Mouse (Mus musculus): ENCODE results near the gene Lgals12. TPM values are rescaled to one million over a fixed set of nuclear protein-coding genes. Genes with fewer than 3 reads are reported as not detected.

The Lgals12 gene
- polyA plus RNA-seq, 1 experiment from 2014 or later, result 2.1 TPM

GRCm38 (mm10) chr19:7611942-7612757 is 5.2 kb upstream of the Lgals12 start, which contains the start of gene Hrasls5:
Hrasls5 (plus strand) TSS chr19:7612541.
- WGBS, result 2% methylated on average over 46 of the region's 54 CpGs
- H3K27me3 ChIP-seq (replicated peaks; ENCODE audit: control insufficient read depth, insufficient read depth, low read length), result no peaks in the 10 kb centered on the region
- H3K4me2 ChIP-seq (ENCODE audit: low read depth, low read length), result peak within 1 kb of the TSS; percentile 93
- H3K36me3 ChIP-seq (ENCODE audit: control insufficient read depth, insufficient read depth, low read length), result no peaks in the 10 kb centered on the region
- peak; percentile 35; the same call in 1 of the 2 replicates for ATAC-seq (ENCODE audit: low read depth)
- peaks cover 3% of the 10 kb centered on the region; the same call in 1 of the 2 replicates for H3K4me1 ChIP-seq (ENCODE audit: control insufficient read depth, insufficient read depth, low read length)
- peak within 1 kb of the TSS; percentile 64 for H3K9ac ChIP-seq (ENCODE audit: low read depth, low read length)
- H3K9me3 ChIP-seq (ENCODE audit: control insufficient read depth, low read length), result no peaks in the 10 kb centered on the region
- no peak within 1 kb of the TSS for H3K27ac ChIP-seq (replicated peaks; ENCODE audit: low read depth, low read length)
- peak within 1 kb of the TSS; percentile 48 for H3K4me3 ChIP-seq (ENCODE audit: low read depth, low read length)
- DNase-seq (ENCODE audit: low spot score), result peak; percentile 53

GRCm38 (mm10) chr19:7607690-7608201 is 753 bp upstream of the Lgals12 start:
- Histone ChIP-seq H3K9ac (ENCODE audit: low read depth, low read length) (no peak overlapping the region), H3K27me3 (replicated peaks; ENCODE audit: control insufficient read depth, insufficient read depth, low read length) (no peaks in the 10 kb centered on the region), H3K4me1 (ENCODE audit: control insufficient read depth, insufficient read depth, low read length) (peaks cover 12% of the 10 kb centered on the region), H3K4me2 (ENCODE audit: low read depth, low read length) (no peak overlapping the region), H3K9me3 (ENCODE audit: control insufficient read depth, low read length) (no peaks in the 10 kb centered on the region), H3K27ac (replicated peaks; ENCODE audit: low read depth, low read length) (peak overlapping the region; percentile 28; the same call in 1 of the 2 replicates), H3K4me3 (ENCODE audit: low read depth, low read length) (no peak overlapping the region), H3K36me3 (ENCODE audit: control insufficient read depth, insufficient read depth, low read length) (no peaks in the 10 kb centered on the region)
- peak; percentile 72 for DNase-seq (ENCODE audit: low spot score)
- 69% methylated on average over 7 of the region's 7 CpGs for WGBS
- peak; percentile 51; the same call in 1 of the 2 replicates for ATAC-seq (ENCODE audit: low read depth)

GRCm38 (mm10) chr19:7605930-7606783 is 836 bp downstream of the Lgals12 start:
- Histone ChIP-seq H3K9me3 (ENCODE audit: control insufficient read depth, low read length) (no peaks in the 10 kb centered on the region), H3K4me3 (ENCODE audit: low read depth, low read length) (peak overlapping the region; percentile 23), H3K36me3 (ENCODE audit: control insufficient read depth, insufficient read depth, low read length) (no peaks in the 10 kb centered on the region), H3K27ac (replicated peaks; ENCODE audit: low read depth, low read length) (peak overlapping the region; percentile 34; the same call in 1 of the 2 replicates), H3K4me1 (ENCODE audit: control insufficient read depth, insufficient read depth, low read length) (peaks cover 9% of the 10 kb centered on the region; the same call in 1 of the 2 replicates), H3K9ac (ENCODE audit: low read depth, low read length) (peak overlapping the region; percentile 35; the same call in 1 of the 2 replicates), H3K27me3 (replicated peaks; ENCODE audit: control insufficient read depth, insufficient read depth, low read length) (no peaks in the 10 kb centered on the region), H3K4me2 (ENCODE audit: low read depth, low read length) (peak overlapping the region; percentile 60)
- DNase-seq (ENCODE audit: low spot score) (peak; percentile 92), ATAC-seq (ENCODE audit: low read depth) (peak; percentile 82)
- WGBS, result 4% methylated on average over 15 of the region's 15 CpGs

GRCm38 (mm10) chr19:7605013-7605412 is 2.0 kb downstream of the Lgals12 start:
- Histone ChIP-seq H3K4me2 (ENCODE audit: low read depth, low read length) (no peak overlapping the region), H3K36me3 (ENCODE audit: control insufficient read depth, insufficient read depth, low read length) (no peaks in the 10 kb centered on the region), H3K4me1 (ENCODE audit: control insufficient read depth, insufficient read depth, low read length) (peaks cover 9% of the 10 kb centered on the region; the same call in 1 of the 2 replicates), H3K4me3 (ENCODE audit: low read depth, low read length) (no peak overlapping the region), H3K27ac (replicated peaks; ENCODE audit: low read depth, low read length) (no peak overlapping the region), H3K9ac (ENCODE audit: low read depth, low read length) (no peak overlapping the region), H3K9me3 (ENCODE audit: control insufficient read depth, low read length) (no peaks in the 10 kb centered on the region), H3K27me3 (replicated peaks; ENCODE audit: control insufficient read depth, insufficient read depth, low read length) (no peaks in the 10 kb centered on the region)
- ATAC-seq (ENCODE audit: low read depth) (no peak), DNase-seq (ENCODE audit: low spot score) (no peak)

GRCm38 (mm10) chr19:7604107-7604506 is 2.9 kb downstream of the Lgals12 start:
- DNase-seq (ENCODE audit: low spot score), result no peak
- no peak for ATAC-seq (ENCODE audit: low read depth)
- Histone ChIP-seq H3K4me2 (ENCODE audit: low read depth, low read length) (no peak overlapping the region), H3K9ac (ENCODE audit: low read depth, low read length) (no peak overlapping the region), H3K36me3 (ENCODE audit: control insufficient read depth, insufficient read depth, low read length) (no peaks in the 10 kb centered on the region), H3K27ac (replicated peaks; ENCODE audit: low read depth, low read length) (no peak overlapping the region), H3K4me1 (ENCODE audit: control insufficient read depth, insufficient read depth, low read length) (peaks cover 9% of the 10 kb centered on the region; the same call in 1 of the 2 replicates), H3K27me3 (replicated peaks; ENCODE audit: control insufficient read depth, insufficient read depth, low read length) (no peaks in the 10 kb centered on the region), H3K9me3 (ENCODE audit: control insufficient read depth, low read length) (no peaks in the 10 kb centered on the region), H3K4me3 (ENCODE audit: low read depth, low read length) (no peak overlapping the region)
- 91% methylated on average over 10 of the region's 10 CpGs for WGBS

- no peaks in the 10 kb centered on the region for H3K36me3 ChIP-seq (ENCODE audit: control insufficient read depth, insufficient read depth, low read length)
- no peak overlapping the region for H3K27ac ChIP-seq (replicated peaks; ENCODE audit: low read depth, low read length)
- H3K4me3 ChIP-seq (ENCODE audit: low read depth, low read length), result no peak overlapping the region
- no peak for ATAC-seq (ENCODE audit: low read depth)
- no peaks in the 10 kb centered on the region for H3K9me3 ChIP-seq (ENCODE audit: control insufficient read depth, low read length)
- DNase-seq (ENCODE audit: low spot score), result no peak
- H3K27me3 ChIP-seq (replicated peaks; ENCODE audit: control insufficient read depth, insufficient read depth, low read length), result no peaks in the 10 kb centered on the region
- 84% methylated on average over 4 of the region's 4 CpGs for WGBS
- H3K4me2 ChIP-seq (ENCODE audit: low read depth, low read length), result no peak overlapping the region
- H3K9ac ChIP-seq (ENCODE audit: low read depth, low read length), result no peak overlapping the region
- peaks cover 9% of the 10 kb centered on the region; the same call in 1 of the 2 replicates for H3K4me1 ChIP-seq (ENCODE audit: control insufficient read depth, insufficient read depth, low read length)
Measured at GRCm38 (mm10) chr19:7601551-7601950, 5.4 kb downstream of the Lgals12 start.

- no peaks in the 10 kb centered on the region for H3K9me3 ChIP-seq (ENCODE audit: control insufficient read depth, low read length)
- no peaks in the 10 kb centered on the region for H3K36me3 ChIP-seq (ENCODE audit: control insufficient read depth, insufficient read depth, low read length)
- DNase-seq (ENCODE audit: low spot score) (no peak), ATAC-seq (ENCODE audit: low read depth) (no peak)
- no peaks in the 10 kb centered on the region for H3K4me1 ChIP-seq (ENCODE audit: control insufficient read depth, insufficient read depth, low read length)
- H3K27me3 ChIP-seq (replicated peaks; ENCODE audit: control insufficient read depth, insufficient read depth, low read length), result no peaks in the 10 kb centered on the region
- H3K27ac ChIP-seq (replicated peaks; ENCODE audit: low read depth, low read length), result no peak overlapping the region
- no peak overlapping the region for H3K9ac ChIP-seq (ENCODE audit: low read depth, low read length)
- H3K4me2 ChIP-seq (ENCODE audit: low read depth, low read length), result no peak overlapping the region
- H3K4me3 ChIP-seq (ENCODE audit: low read depth, low read length), result no peak overlapping the region
- 20% methylated on average over 4 of the region's 4 CpGs for WGBS
Measured at GRCm38 (mm10) chr19:7598481-7598880, 8.5 kb downstream of the Lgals12 start.

GRCm38 (mm10) chr19:7595534-7595933 is 11.5 kb downstream of the Lgals12 start:
- H3K9ac ChIP-seq (ENCODE audit: low read depth, low read length), result no peak overlapping the region
- peak; percentile 81 for DNase-seq (ENCODE audit: low spot score)
- H3K36me3 ChIP-seq (ENCODE audit: control insufficient read depth, insufficient read depth, low read length), result no peaks in the 10 kb centered on the region
- H3K27me3 ChIP-seq (replicated peaks; ENCODE audit: control insufficient read depth, insufficient read depth, low read length), result no peaks in the 10 kb centered on the region
- H3K9me3 ChIP-seq (ENCODE audit: control insufficient read depth, low read length), result no peaks in the 10 kb centered on the region
- no peaks in the 10 kb centered on the region for H3K4me1 ChIP-seq (ENCODE audit: control insufficient read depth, insufficient read depth, low read length)
- no peak for ATAC-seq (ENCODE audit: low read depth)
- no peak overlapping the region for H3K4me3 ChIP-seq (ENCODE audit: low read depth, low read length)
- H3K4me2 ChIP-seq (ENCODE audit: low read depth, low read length), result no peak overlapping the region
- H3K27ac ChIP-seq (replicated peaks; ENCODE audit: low read depth, low read length), result no peak overlapping the region
- WGBS, result 7% methylated on average over 2 of the region's 2 CpGs
